Mouse (Mus musculus): ENCODE results near the gene Polr2f. TPM values are rescaled to one million over a fixed set of nuclear protein-coding genes. Genes with fewer than 3 reads are reported as not detected.

The Polr2f gene
- 348 and 353 TPM in 2 replicates for polyA plus RNA-seq (2015; fragmentation: Nextera tagmentation; extraction: Ambion mirVana)

DNA sequence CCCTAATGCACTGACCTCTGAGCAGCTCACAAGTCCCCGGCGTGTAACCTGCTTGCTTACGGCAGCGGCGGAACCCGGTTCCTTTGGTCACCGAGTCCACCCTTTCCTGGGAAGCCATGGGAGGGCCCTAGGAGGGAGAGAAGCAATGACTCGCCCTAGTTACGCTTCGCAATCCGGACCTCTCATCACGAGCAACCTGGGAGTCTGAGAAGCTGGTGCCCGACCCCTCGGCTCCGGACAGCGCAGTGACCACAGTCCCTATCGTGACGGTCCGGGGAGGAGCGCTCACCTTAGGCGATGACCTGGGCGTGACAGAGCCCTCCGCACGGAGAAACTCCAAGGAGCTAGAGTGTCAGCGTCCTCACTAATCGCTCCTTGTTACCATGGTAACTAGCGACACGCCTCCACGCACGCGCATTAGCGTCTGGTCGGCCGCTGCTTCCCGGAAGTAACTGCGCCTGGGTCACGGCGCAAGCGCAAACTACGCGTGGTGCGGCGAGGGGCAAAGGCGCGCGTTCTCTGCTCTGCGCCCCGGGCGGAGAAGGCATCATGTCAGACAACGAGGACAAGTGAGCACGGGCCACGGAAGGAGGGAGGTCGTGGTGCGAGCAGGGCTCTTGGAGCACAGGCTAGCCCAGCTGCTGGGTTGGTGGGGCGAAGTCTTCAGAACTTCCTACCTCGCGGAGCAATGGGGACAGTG is at the start of gene Polr2f, which contains the start of gene 1700088E04Rik:
Gene Polr2f (plus strand): TSS at position 144 of the 700 bp plus-strand sequence.
Gene 1700088E04Rik (minus strand): TSS at position 388 of the 700 bp plus-strand sequence.
- H3K27ac ChIP-seq: 0 out of 2 replicates have a peak within 1 kb of the TSS, but pooled peaks have one; percentile 8
- ATAC-seq (ENCODE audit: insufficient number of reproducible peaks, insufficient read depth, low FRiP score, low TSS enrichment, low read depth): peak; percentile 81
- H3K9me3 ChIP-seq: no peaks in the 10 kb centered on the region
- peaks cover 27% of the 10 kb centered on the region for H3K4me1 ChIP-seq
- peaks cover 24% of the 10 kb centered on the region for H3K36me3 ChIP-seq
- peak within 1 kb of the TSS; percentile 78 for H3K4me3 ChIP-seq
- WGBS: under 1% methylated on average over 57 of the region's 57 CpGs
- peak within 1 kb of the TSS; percentile 95 for H3K4me2 ChIP-seq
- peak within 1 kb of the TSS; percentile 84 for H3K9ac ChIP-seq
- no peaks in the 10 kb centered on the region; the same call in 1 of the 2 replicates for H3K27me3 ChIP-seq

DNA sequence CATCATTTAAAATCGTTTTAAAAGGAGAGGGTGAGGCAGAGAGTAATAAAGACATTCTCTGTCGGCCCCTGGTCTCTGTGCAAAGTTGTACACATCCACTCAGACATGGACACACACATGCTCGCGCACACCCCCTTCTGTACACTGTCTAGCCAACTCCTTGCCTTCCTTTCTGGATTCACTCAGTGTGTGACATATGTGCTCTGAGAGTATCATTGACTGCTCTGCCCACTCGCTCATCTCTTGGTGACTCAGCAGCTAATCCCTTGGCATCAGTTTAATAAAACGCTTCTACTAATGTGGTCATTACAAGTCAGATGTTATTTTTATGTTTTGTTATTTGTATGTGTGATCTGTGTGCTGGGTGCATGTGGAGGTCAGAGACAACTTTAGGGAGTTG is 48.5 kb upstream of the Polr2f start:
- H3K36me3 ChIP-seq: peaks cover 88% of the 10 kb centered on the region
- WGBS: 95% methylated on average over 6 of the region's 6 CpGs
- 0 out of 2 replicates have a peak overlapping the region, but pooled peaks have one; percentile 2 for H3K9ac ChIP-seq
- H3K4me2 ChIP-seq: no peak overlapping the region
- no peak overlapping the region for H3K4me3 ChIP-seq
- no peaks in the 10 kb centered on the region for H3K4me1 ChIP-seq
- no peak overlapping the region for H3K27ac ChIP-seq
- no peaks in the 10 kb centered on the region for H3K27me3 ChIP-seq
- no peaks in the 10 kb centered on the region for H3K9me3 ChIP-seq
- ATAC-seq (ENCODE audit: insufficient number of reproducible peaks, insufficient read depth, low FRiP score, low TSS enrichment, low read depth): no peak

DNA sequence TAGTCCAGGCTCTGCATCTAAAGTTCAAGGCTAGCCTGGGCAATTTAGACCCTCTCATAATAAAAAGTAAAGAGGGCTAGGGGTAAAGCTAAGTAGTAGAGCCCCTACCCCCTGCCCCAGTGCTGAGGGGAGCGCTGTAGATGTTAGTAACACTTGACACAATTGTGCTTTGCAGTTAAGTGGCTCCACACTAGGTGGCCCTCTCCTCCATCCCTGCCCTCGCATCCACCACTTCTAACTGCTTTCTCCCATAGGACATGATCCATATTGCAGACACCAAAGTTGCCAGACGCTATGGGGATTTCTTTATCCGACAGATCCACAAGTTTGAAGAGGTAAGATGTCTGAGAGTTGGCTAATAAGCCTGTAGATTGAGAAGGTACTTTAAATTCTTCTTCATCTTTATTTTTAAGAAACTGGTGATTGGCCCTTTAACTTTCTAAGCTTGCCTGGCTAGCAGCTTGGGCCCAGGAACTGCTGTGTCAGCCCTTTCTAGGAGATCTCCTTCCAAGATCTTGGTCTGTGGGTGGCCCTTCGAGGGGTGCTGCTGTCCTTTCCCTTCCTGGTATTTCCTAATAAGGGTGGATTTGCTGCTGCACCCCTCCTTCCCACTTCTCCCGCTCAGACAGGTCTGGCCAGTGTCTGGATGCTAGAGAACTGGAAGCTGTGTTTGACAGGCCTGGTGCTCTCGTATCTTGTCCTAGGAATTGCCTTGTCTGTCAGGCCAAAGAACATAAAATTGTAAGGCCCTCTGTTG is 47.5 kb upstream of the Polr2f start:
- H3K4me3 ChIP-seq: no peak overlapping the region
- no peak overlapping the region for H3K27ac ChIP-seq
- peaks cover 10% of the 10 kb centered on the region; the same call in 1 of the 2 replicates for H3K4me1 ChIP-seq
- H3K36me3 ChIP-seq: peaks cover 80% of the 10 kb centered on the region
- WGBS: 69% methylated on average over 7 of the region's 7 CpGs
- no peak overlapping the region for H3K4me2 ChIP-seq
- ATAC-seq (ENCODE audit: insufficient number of reproducible peaks, insufficient read depth, low FRiP score, low TSS enrichment, low read depth): no peak
- no peaks in the 10 kb centered on the region for H3K27me3 ChIP-seq
- H3K9ac ChIP-seq: no peak overlapping the region
- H3K9me3 ChIP-seq: no peaks in the 10 kb centered on the region

DNA sequence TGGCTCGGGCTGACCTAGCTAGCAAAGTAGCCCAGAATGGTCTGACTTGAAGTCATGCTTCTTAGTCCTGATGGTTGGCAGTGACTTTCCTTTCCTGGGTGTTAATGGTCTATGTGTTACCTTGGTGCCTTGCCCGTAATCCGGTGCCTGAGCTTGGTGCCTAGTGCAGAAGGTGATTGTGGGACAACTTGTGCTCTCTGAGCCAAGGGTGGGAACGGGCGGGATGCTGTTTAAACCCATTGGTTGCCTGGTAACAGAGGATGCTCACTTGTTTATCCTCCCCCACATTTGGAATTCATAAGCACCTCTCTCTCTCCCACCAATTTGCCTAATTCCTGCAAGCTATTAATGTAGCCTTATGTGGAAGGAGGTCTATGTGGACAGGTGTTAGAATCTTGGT is 45.3 kb upstream of the Polr2f start:
- ATAC-seq (ENCODE audit: insufficient number of reproducible peaks, insufficient read depth, low FRiP score, low TSS enrichment, low read depth): no peak
- Histone ChIP-seq H3K4me3 (no peak overlapping the region), H3K4me1 (peaks cover 23% of the 10 kb centered on the region; the same call in 1 of the 2 replicates), H3K9ac (no peak overlapping the region), H3K27me3 (no peaks in the 10 kb centered on the region), H3K27ac (no peak overlapping the region), H3K9me3 (no peaks in the 10 kb centered on the region), H3K36me3 (peaks cover 59% of the 10 kb centered on the region), H3K4me2 (no peak overlapping the region)
- WGBS: 92% methylated on average over 5 of the region's 5 CpGs

DNA sequence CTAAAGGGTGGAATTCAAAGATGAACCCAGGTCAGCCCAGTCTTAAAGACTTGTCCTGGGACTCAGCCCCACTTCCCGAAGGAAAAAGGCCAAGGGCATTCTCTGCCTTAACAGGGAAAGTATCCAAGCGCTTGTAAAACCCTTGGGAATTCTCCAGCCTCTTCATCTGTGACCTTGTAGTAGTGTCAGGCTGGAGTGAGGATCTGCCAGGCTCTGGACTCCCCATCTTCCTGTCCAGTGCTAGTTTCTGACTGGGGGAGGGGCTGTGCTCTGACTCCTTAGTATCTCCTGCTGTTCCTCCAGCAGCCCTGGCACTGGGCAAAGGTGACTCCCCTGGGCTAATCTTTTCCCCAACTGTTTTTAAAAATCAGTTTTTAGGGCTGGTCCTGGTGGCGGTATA is 44.3 kb upstream of the Polr2f start:
- H3K4me2 ChIP-seq: no peak overlapping the region
- peaks cover 31% of the 10 kb centered on the region for H3K4me1 ChIP-seq
- H3K27ac ChIP-seq: peak overlapping the region; percentile 36; the same call in 1 of the 2 replicates
- no peaks in the 10 kb centered on the region for H3K9me3 ChIP-seq
- H3K9ac ChIP-seq: peak overlapping the region; percentile 11; the same call in 1 of the 2 replicates
- H3K27me3 ChIP-seq: no peaks in the 10 kb centered on the region
- WGBS: 66% methylated on average over 3 of the region's 3 CpGs
- no peak overlapping the region for H3K4me3 ChIP-seq
- no peak for ATAC-seq (ENCODE audit: insufficient number of reproducible peaks, insufficient read depth, low FRiP score, low TSS enrichment, low read depth)
- H3K36me3 ChIP-seq: peaks cover 48% of the 10 kb centered on the region

DNA sequence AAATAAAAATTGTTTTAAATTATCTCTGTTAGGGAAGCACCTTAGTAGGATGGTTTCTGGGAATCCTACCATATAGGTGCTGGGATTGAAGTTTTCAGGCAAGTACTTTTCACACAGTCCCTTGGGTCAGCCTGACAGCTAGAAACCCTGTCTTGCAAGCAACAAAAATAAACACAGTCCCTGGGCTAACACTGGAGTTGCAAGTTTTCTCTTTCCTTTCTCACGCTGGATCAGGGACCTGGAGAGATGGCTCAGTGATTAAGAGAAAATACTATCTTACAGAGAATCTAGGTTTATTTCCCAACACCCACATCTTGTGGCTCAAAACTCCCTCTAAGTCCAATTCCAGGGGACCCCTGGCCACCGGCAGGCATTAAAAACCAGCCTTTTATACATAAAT is 43.7 kb upstream of the Polr2f start:
- Histone ChIP-seq H3K4me3 (no peak overlapping the region), H3K27me3 (no peaks in the 10 kb centered on the region), H3K9ac (no peak overlapping the region), H3K36me3 (peaks cover 42% of the 10 kb centered on the region), H3K4me2 (0 out of 2 replicates have a peak overlapping the region, but pooled peaks have one; percentile 23), H3K27ac (peak overlapping the region; percentile 83), H3K4me1 (peaks cover 37% of the 10 kb centered on the region), H3K9me3 (no peaks in the 10 kb centered on the region)
- WGBS: 33% methylated on average over 2 of the region's 2 CpGs
- ATAC-seq (ENCODE audit: insufficient number of reproducible peaks, insufficient read depth, low FRiP score, low TSS enrichment, low read depth): no peak

DNA sequence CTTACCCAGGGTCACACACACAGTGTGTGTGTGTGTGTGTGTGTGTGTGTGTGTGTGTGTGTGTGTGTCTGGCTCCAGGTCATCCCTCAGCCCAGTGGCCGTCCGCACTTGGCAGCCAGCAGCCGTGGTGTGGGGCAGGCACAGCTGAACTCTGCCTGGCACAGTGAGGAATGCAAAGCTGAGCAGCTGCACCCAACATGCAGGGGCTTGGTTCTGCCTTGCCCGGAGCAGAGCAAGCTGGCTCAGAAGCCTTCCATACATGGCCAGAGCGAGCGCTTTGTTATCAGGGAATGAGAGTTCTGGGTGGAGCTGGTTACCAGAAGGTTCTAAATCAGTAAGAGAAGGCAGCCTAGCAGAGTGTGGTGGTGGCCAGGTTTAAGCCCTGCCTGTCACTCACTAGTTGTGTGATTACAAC is 43.2 kb upstream of the Polr2f start:
- Histone ChIP-seq H3K36me3 (peaks cover 37% of the 10 kb centered on the region), H3K9me3 (no peaks in the 10 kb centered on the region), H3K27me3 (no peaks in the 10 kb centered on the region), H3K4me3 (no peak overlapping the region), H3K4me2 (peak overlapping the region; percentile 23; the same call in 1 of the 2 replicates), H3K27ac (peak overlapping the region; percentile 83), H3K9ac (0 out of 2 replicates have a peak overlapping the region, but pooled peaks have one; percentile 27), H3K4me1 (peaks cover 37% of the 10 kb centered on the region)
- peak; percentile 28; the same call in 1 of the 2 replicates for ATAC-seq (ENCODE audit: insufficient number of reproducible peaks, insufficient read depth, low FRiP score, low TSS enrichment, low read depth)
- WGBS: 53% methylated on average over 6 of the region's 6 CpGs

DNA sequence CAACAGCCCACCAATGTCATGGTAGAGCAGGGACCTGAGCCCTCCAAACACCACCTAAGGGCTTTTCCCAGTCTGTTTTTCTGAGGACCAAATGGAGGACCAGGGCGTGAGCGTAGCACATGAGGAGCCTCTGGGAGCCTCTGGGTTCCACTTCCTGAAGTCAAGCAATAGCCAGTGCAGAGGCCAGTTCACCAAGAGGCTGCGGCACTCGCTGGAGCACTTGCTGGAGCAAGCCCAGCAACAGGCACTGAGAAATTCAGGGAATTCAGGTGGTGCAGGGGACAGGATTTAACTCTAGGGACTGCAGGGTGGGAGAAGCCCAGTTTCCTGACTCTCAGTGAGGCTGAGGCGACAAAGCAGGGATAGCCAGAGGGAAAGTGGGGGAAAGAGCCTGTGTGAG is 42.6 kb upstream of the Polr2f start:
- peaks cover 37% of the 10 kb centered on the region for H3K4me1 ChIP-seq
- no peak overlapping the region for H3K4me3 ChIP-seq
- no peaks in the 10 kb centered on the region for H3K27me3 ChIP-seq
- peak overlapping the region; percentile 83 for H3K27ac ChIP-seq
- H3K4me2 ChIP-seq: no peak overlapping the region
- WGBS: 64% methylated on average over 5 of the region's 5 CpGs
- ATAC-seq (ENCODE audit: insufficient number of reproducible peaks, insufficient read depth, low FRiP score, low TSS enrichment, low read depth): no peak
- H3K36me3 ChIP-seq: peaks cover 31% of the 10 kb centered on the region
- 0 out of 2 replicates have a peak overlapping the region, but pooled peaks have one; percentile 0 for H3K9ac ChIP-seq
- H3K9me3 ChIP-seq: no peaks in the 10 kb centered on the region

DNA sequence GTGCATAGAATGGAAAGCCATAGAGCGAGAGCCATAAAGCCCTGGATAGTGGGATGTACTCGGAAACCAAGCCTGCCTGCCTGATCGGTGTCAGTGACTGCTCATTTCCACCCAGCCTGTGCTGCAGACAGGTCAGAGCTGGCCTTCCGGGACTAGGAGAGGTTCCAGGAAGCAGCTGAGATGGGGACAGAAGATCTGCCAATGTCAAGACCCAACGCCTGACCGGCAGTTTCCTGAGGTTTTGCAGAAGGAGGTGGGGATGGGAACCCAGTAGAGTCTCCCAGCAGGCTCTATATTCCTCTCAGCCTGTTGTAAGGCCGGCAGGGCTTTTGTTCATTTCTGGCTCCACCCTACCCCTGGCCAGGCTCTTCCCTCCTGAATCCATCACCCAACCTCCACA is 41.9 kb upstream of the Polr2f start:
- no peak overlapping the region for H3K4me3 ChIP-seq
- H3K4me2 ChIP-seq: no peak overlapping the region
- peak overlapping the region; percentile 83 for H3K27ac ChIP-seq
- peaks cover 25% of the 10 kb centered on the region for H3K36me3 ChIP-seq
- H3K9me3 ChIP-seq: no peaks in the 10 kb centered on the region
- H3K27me3 ChIP-seq: no peaks in the 10 kb centered on the region
- H3K9ac ChIP-seq: no peak overlapping the region
- 57% methylated on average over 7 of the region's 7 CpGs for WGBS
- peaks cover 37% of the 10 kb centered on the region for H3K4me1 ChIP-seq
- ATAC-seq (ENCODE audit: insufficient number of reproducible peaks, insufficient read depth, low FRiP score, low TSS enrichment, low read depth): no peak

DNA sequence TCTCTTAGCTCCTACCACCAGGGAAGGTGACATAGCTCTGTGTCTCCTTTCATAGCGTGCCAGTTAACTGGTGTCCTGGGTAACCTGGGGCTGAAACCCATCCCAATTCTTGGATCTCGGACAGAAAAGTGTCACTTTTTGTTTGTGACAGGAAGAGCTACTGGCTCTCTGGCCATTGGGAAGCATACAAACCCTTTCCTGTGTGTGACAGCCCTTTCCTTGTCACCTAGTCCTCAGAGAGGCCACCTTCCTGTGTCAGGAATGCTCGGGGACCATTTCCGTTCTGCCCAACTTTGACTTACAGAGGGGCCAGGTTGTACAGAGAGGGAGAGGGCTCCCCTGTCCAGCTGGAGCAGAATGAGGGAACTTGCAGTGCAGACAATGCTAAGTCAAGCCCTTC is 41.4 kb upstream of the Polr2f start:
- ATAC-seq (ENCODE audit: insufficient number of reproducible peaks, insufficient read depth, low FRiP score, low TSS enrichment, low read depth): no peak
- no peak overlapping the region for H3K9ac ChIP-seq
- H3K27ac ChIP-seq: peak overlapping the region; percentile 83; the same call in 1 of the 2 replicates
- peaks cover 19% of the 10 kb centered on the region for H3K36me3 ChIP-seq
- no peak overlapping the region for H3K4me3 ChIP-seq
- H3K4me2 ChIP-seq: no peak overlapping the region
- WGBS: 61% methylated on average over 4 of the region's 4 CpGs
- H3K4me1 ChIP-seq: peaks cover 37% of the 10 kb centered on the region
- H3K27me3 ChIP-seq: no peaks in the 10 kb centered on the region
- no peaks in the 10 kb centered on the region for H3K9me3 ChIP-seq

DNA sequence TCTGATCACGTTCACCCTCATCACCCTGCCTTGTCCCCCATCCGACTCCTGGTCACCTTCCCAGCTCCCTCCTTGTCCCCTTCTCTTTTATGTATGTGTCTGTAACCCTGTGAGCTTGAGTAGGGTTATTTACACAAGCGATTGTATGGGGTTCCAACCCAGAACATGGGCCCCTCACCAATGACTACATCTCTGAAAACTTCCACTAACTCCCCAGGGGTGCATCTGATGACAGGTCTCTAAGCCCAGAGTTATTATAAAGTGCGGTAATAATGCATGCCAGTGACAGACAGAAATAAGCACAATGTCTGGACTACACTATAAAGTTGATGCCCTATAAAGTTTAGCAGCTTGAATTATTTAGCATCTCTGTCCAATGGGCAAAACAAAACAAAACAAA is 40.4 kb upstream of the Polr2f start:
- H3K27ac ChIP-seq: 0 out of 2 replicates have a peak overlapping the region, but pooled peaks have one; percentile 52
- ATAC-seq (ENCODE audit: insufficient number of reproducible peaks, insufficient read depth, low FRiP score, low TSS enrichment, low read depth): no peak
- no peak overlapping the region for H3K4me3 ChIP-seq
- no peaks in the 10 kb centered on the region for H3K27me3 ChIP-seq
- no peak overlapping the region for H3K4me2 ChIP-seq
- H3K9me3 ChIP-seq: no peaks in the 10 kb centered on the region
- 59% methylated on average over 4 of the region's 4 CpGs for WGBS
- H3K36me3 ChIP-seq: peaks cover 11% of the 10 kb centered on the region
- peaks cover 37% of the 10 kb centered on the region for H3K4me1 ChIP-seq
- H3K9ac ChIP-seq: no peak overlapping the region

All from embryonic facial prominence, embryonic 13.5 days (tissue).